Mouse (Mus musculus): ENCODE measurements around the gene Tmem198.

DNA sequence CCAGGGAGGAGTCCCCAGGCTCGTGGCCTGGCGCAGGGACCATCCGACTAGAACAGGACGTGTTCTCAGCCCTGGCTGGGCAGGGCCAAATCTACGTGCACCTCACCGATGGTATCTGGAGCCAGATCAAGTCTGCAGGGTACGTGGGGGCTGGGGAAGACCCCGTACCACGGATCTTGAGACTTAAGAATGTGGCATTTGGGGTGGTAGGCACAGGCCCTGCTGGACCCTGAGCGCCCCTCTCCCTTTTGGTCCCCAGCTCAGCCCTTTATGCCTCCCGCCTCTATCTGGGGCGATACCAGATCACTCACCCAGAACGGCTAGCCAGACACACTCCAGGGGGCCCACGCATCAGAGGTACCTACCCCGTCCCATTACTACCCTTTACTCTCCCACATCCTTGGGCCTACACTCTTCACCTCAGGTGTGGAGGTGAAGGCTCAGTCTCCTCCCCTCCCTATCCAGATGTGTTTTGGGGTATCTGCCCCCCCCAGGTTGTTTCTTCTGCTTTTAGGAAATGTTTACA, 37.8 kb upstream of the Tmem198 start:
- TF ChIP-seq CTCF (IDR thresholded peaks at IDR 0.05) (no peak), EP300 (IDR thresholded peaks at IDR 0.05) (no peak)
